Mouse (Mus musculus): ENCODE results near the gene Pa2g4. TPM values are rescaled to one million over a fixed set of nuclear protein-coding genes. Genes with fewer than 3 reads are reported as not detected.

Pa2g4 gene
- polyA plus RNA-seq, 1 experiment from 2014 or later, result 85.1 TPM

- no peak overlapping the region for H3K4me2 ChIP-seq (ENCODE audit: low read depth, low read length)
- no peak overlapping the region for H3K9ac ChIP-seq (replicated peaks)
- DNase-seq (no peak), ATAC-seq (no peak)
- TF ChIP-seq CTCF (IDR thresholded peaks at IDR 0.05; ENCODE audit: low read depth) (no peak), EP300 (IDR thresholded peaks at IDR 0.05; ENCODE audit: low read depth) (no peak)
- no peak overlapping the region for H3K4me3 ChIP-seq (ENCODE audit: low read depth, low read length)
- H3K36me3 ChIP-seq (replicated peaks; ENCODE audit: insufficient read depth, low read length), result no peaks in the 10 kb centered on the region
- no peak overlapping the region for H3K27ac ChIP-seq (ENCODE audit: low read depth)
- WGBS (ENCODE audit: insufficient replicate concordance), result 47% methylated on average over 4 of the region's 4 CpGs
- peaks cover 5% of the 10 kb centered on the region; the same call in 1 of the 2 replicates for H3K4me1 ChIP-seq (ENCODE audit: insufficient read depth)
- H3K9me3 ChIP-seq (ENCODE audit: low read length), result no peaks in the 10 kb centered on the region
- no peaks in the 10 kb centered on the region for H3K27me3 ChIP-seq (ENCODE audit: insufficient read depth, low read length)
Observed at GRCm38 (mm10) chr10:128602470-128603128, 36.8 kb upstream of the Pa2g4 start.

- no peak for DNase-seq
- ATAC-seq, result no peak
- no peak overlapping the region for H3K4me2 ChIP-seq (ENCODE audit: low read depth, low read length)
- 75% methylated on average over 1 of the region's 1 CpGs for WGBS (ENCODE audit: insufficient replicate concordance)
- no peaks in the 10 kb centered on the region for H3K9me3 ChIP-seq (ENCODE audit: low read length)
- no peaks in the 10 kb centered on the region for H3K36me3 ChIP-seq (replicated peaks; ENCODE audit: insufficient read depth, low read length)
- H3K9ac ChIP-seq (replicated peaks), result no peak overlapping the region
- TF ChIP-seq CTCF (IDR thresholded peaks at IDR 0.05; ENCODE audit: low read depth), result no peak
- no peak for TF ChIP-seq EP300 (IDR thresholded peaks at IDR 0.05; ENCODE audit: low read depth)
- peaks cover 5% of the 10 kb centered on the region; the same call in 1 of the 2 replicates for H3K4me1 ChIP-seq (ENCODE audit: insufficient read depth)
- H3K27me3 ChIP-seq (ENCODE audit: insufficient read depth, low read length), result no peaks in the 10 kb centered on the region
- H3K27ac ChIP-seq (ENCODE audit: low read depth), result no peak overlapping the region
- H3K4me3 ChIP-seq (ENCODE audit: low read depth, low read length), result no peak overlapping the region
Observed at GRCm38 (mm10) chr10:128601499-128601898, 35.7 kb upstream of the Pa2g4 start.

- ATAC-seq (peak; percentile 75), DNase-seq (no peak)
- peak overlapping the region; percentile 16; the same call in 1 of the 2 replicates for H3K27ac ChIP-seq (ENCODE audit: low read depth)
- peaks cover 5% of the 10 kb centered on the region; the same call in 1 of the 2 replicates for H3K4me1 ChIP-seq (ENCODE audit: insufficient read depth)
- no peaks in the 10 kb centered on the region for H3K9me3 ChIP-seq (ENCODE audit: low read length)
- H3K27me3 ChIP-seq (ENCODE audit: insufficient read depth, low read length), result no peaks in the 10 kb centered on the region
- no peak overlapping the region for H3K9ac ChIP-seq (replicated peaks)
- 33% methylated on average over 2 of the region's 2 CpGs for WGBS (ENCODE audit: insufficient replicate concordance)
- TF ChIP-seq EP300 (IDR thresholded peaks at IDR 0.05; ENCODE audit: low read depth) (peak; percentile 66), CTCF (IDR thresholded peaks at IDR 0.05; ENCODE audit: low read depth) (no peak)
- H3K36me3 ChIP-seq (replicated peaks; ENCODE audit: insufficient read depth, low read length), result no peaks in the 10 kb centered on the region
- H3K4me2 ChIP-seq (ENCODE audit: low read depth, low read length), result no peak overlapping the region
- no peak overlapping the region for H3K4me3 ChIP-seq (ENCODE audit: low read depth, low read length)
Observed at GRCm38 (mm10) chr10:128598476-128598875, 32.7 kb upstream of the Pa2g4 start.

GRCm38 (mm10) chr10:128592797-128593196 lies 27.0 kb upstream of the Pa2g4 start:
- 64% methylated on average over 5 of the region's 5 CpGs for WGBS (ENCODE audit: insufficient replicate concordance)
- DNase-seq (no peak), ATAC-seq (no peak)
- Histone ChIP-seq H3K4me3 (ENCODE audit: low read depth, low read length) (no peak overlapping the region), H3K9me3 (ENCODE audit: low read length) (no peaks in the 10 kb centered on the region), H3K27ac (ENCODE audit: low read depth) (no peak overlapping the region), H3K36me3 (replicated peaks; ENCODE audit: insufficient read depth, low read length) (no peaks in the 10 kb centered on the region), H3K9ac (replicated peaks) (no peak overlapping the region), H3K4me1 (ENCODE audit: insufficient read depth) (peaks cover 4% of the 10 kb centered on the region; the same call in 1 of the 2 replicates), H3K4me2 (ENCODE audit: low read depth, low read length) (no peak overlapping the region), H3K27me3 (ENCODE audit: insufficient read depth, low read length) (peaks cover 29% of the 10 kb centered on the region)
- no peak for TF ChIP-seq EP300 (IDR thresholded peaks at IDR 0.05; ENCODE audit: low read depth)
- TF ChIP-seq CTCF (IDR thresholded peaks at IDR 0.05; ENCODE audit: low read depth), result no peak

- Histone ChIP-seq H3K36me3 (replicated peaks; ENCODE audit: insufficient read depth, low read length) (no peaks in the 10 kb centered on the region), H3K9me3 (ENCODE audit: low read length) (no peaks in the 10 kb centered on the region), H3K4me3 (ENCODE audit: low read depth, low read length) (no peak overlapping the region), H3K4me1 (ENCODE audit: insufficient read depth) (peaks cover 4% of the 10 kb centered on the region; the same call in 1 of the 2 replicates), H3K27ac (ENCODE audit: low read depth) (no peak overlapping the region), H3K9ac (replicated peaks) (no peak overlapping the region), H3K4me2 (ENCODE audit: low read depth, low read length) (no peak overlapping the region), H3K27me3 (ENCODE audit: insufficient read depth, low read length) (peaks cover 40% of the 10 kb centered on the region)
- TF ChIP-seq EP300 (IDR thresholded peaks at IDR 0.05; ENCODE audit: low read depth) (no peak), CTCF (IDR thresholded peaks at IDR 0.05; ENCODE audit: low read depth) (no peak)
- WGBS (ENCODE audit: insufficient replicate concordance), result 59% methylated on average over 6 of the region's 6 CpGs
- DNase-seq (no peak), ATAC-seq (no peak)
Observed at GRCm38 (mm10) chr10:128591436-128591835, 25.6 kb upstream of the Pa2g4 start.

- Histone ChIP-seq H3K9ac (replicated peaks) (peak overlapping the region; percentile 67), H3K27me3 (ENCODE audit: insufficient read depth, low read length) (peaks cover 40% of the 10 kb centered on the region), H3K4me3 (ENCODE audit: low read depth, low read length) (peak overlapping the region; percentile 79), H3K4me2 (ENCODE audit: low read depth, low read length) (peak overlapping the region; percentile 96), H3K27ac (ENCODE audit: low read depth) (peak overlapping the region; percentile 93), H3K4me1 (ENCODE audit: insufficient read depth) (peaks cover 4% of the 10 kb centered on the region; the same call in 1 of the 2 replicates), H3K9me3 (ENCODE audit: low read length) (no peaks in the 10 kb centered on the region), H3K36me3 (replicated peaks; ENCODE audit: insufficient read depth, low read length) (no peaks in the 10 kb centered on the region)
- ATAC-seq (peak; percentile 33), DNase-seq (peak; percentile 71)
- under 1% methylated on average over 35 of the region's 43 CpGs for WGBS (ENCODE audit: insufficient replicate concordance)
- TF ChIP-seq CTCF (IDR thresholded peaks at IDR 0.05; ENCODE audit: low read depth), result peak; percentile 77
- TF ChIP-seq EP300 (IDR thresholded peaks at IDR 0.05; ENCODE audit: low read depth), result no peak
Observed at GRCm38 (mm10) chr10:128590193-128590690, 24.5 kb upstream of the Pa2g4 start.
